Mouse (Mus musculus) limb, embryonic 12.5 days (tissue): ENCODE measurements around the gene Vwa3b. TPM values are rescaled to one million over a fixed set of nuclear protein-coding genes. Genes with fewer than 3 reads are reported as not detected.

ENCODE experiments used
- ATAC-seq: fragments of 200-750 bp; cut with Nextera tagmentation; 2 replicates; pipeline ENCODE4 v1.8.0; 2017; ENCODE audit warnings: low read depth, moderate TSS enrichment; ENCODE audit not compliant: insufficient number of reproducible peaks, insufficient read depth, low FRiP score, low TSS enrichment
- H3K27ac ChIP-seq: fragments of 300-500 bp; sonication (generic); 2 replicates; pipeline ENCODE4 v1.5.1; 2016; ENCODE audit warnings: mild to moderate bottlenecking, moderate library complexity
- H3K27me3 ChIP-seq: fragments of 300-500 bp; sonication (generic); 2 replicates; pipeline ENCODE4 v1.6.1; 2016; ENCODE audit warnings: mild to moderate bottlenecking, moderate library complexity
- H3K36me3 ChIP-seq: fragments of 300-500 bp; sonication (generic); 2 replicates; pipeline ENCODE4 v1.6.1; 2016; ENCODE audit warnings: mild to moderate bottlenecking, moderate library complexity
- H3K4me1 ChIP-seq: fragments of 300-500 bp; sonication (generic); replicated peaks from 2 replicates; pipeline ENCODE4 v1.6.1; 2016
- H3K4me2 ChIP-seq: fragments of 300-500 bp; sonication (generic); 2 replicates; pipeline ENCODE4 v1.6.1; 2016; ENCODE audit warnings: mild to moderate bottlenecking, moderate library complexity
- H3K4me3 ChIP-seq: fragments of 300-500 bp; sonication (generic); replicated peaks from 2 replicates; pipeline ENCODE4 v1.5.1; 2016; ENCODE audit warnings: mild to moderate bottlenecking
- H3K9ac ChIP-seq: fragments of 300-500 bp; sonication (generic); replicated peaks from 2 replicates; pipeline ENCODE4 v1.6.1; 2016; ENCODE audit warnings: mild to moderate bottlenecking, moderate library complexity
- H3K9me3 ChIP-seq: fragments of 300-500 bp; sonication (generic); 2 replicates; pipeline ENCODE4 v1.6.1; 2016; ENCODE audit warnings: mild to moderate bottlenecking, moderate library complexity
- WGBS: fragments of 180-500 bp; shearing (Covaris S2); methylation state at CpG from one replicate; pipeline ENCODE4 v1.1.7; 2016; 5-methylcytosine and 5-hydroxymethylcytosine counted together
- polyA plus RNA-seq: library from polyadenylated mRNA; unstranded; fragments of >200 nt; fragmentation: Nextera tagmentation; extraction: Ambion mirVana; gene quantifications from 2 replicates; pipeline ENCODE4 v1.2.1, GENCODE M21; 2016

Gene Vwa3b
- polyA plus RNA-seq, 1 experiment from 2014 or later, result 1.3 TPM

DNA sequence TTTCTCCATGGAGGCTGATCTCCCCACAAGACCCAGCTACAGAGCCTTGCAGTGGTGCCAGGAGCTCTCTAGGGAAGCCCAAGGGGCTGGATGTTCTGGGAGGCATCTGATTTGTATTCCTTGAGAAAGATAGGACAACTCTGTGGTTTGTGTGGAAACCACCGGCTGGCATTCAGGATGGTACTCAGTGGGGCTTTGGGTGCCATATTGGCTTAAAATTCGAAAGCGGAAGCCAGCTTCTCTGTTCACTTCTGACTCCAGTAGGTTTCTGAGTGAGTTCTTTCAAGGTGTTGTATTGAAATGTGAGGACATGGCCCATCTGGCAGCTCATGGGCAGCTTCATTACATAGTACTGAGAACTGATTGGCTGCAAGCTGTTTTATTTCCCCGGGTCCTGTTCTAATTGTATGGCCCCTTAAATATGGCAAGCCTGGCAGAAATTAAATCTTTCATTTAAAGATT, 71.7 kb downstream of the Vwa3b start:
- H3K36me3 ChIP-seq, result no peaks in the 10 kb centered on the region
- H3K4me2 ChIP-seq, result no peak overlapping the region; the same call in 1 of the 2 replicates
- no peak overlapping the region for H3K4me3 ChIP-seq
- H3K4me1 ChIP-seq, result peaks cover 13% of the 10 kb centered on the region
- peak overlapping the region; percentile 35; the same call in 1 of the 2 replicates for H3K27ac ChIP-seq
- ATAC-seq, result no peak
- H3K27me3 ChIP-seq, result no peaks in the 10 kb centered on the region
- no peak overlapping the region for H3K9ac ChIP-seq
- H3K9me3 ChIP-seq, result no peaks in the 10 kb centered on the region
- 87% methylated on average over 4 of the region's 4 CpGs for WGBS

DNA sequence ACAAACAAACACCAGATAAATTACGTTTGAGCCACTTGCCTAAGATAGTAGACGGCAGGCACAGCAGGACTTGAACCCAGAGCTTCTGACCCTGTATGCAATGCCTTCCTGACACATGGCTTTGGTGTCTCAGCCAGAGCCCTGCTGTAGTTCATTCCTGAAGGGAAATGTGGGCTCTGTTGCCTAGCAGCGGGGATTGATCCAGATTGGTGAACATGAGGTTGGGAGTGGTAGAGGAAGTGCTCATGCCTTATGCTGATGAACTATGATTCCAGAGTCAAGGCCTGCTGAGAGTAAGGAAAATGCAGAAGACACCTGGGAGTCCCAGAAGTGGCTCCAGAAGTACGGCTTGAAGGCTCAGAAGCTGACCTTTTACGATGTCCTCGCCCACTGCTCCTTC, 74.0 kb downstream of the Vwa3b start:
- ATAC-seq, result no peak
- Histone ChIP-seq H3K27me3 (no peaks in the 10 kb centered on the region), H3K4me2 (no peak overlapping the region), H3K36me3 (no peaks in the 10 kb centered on the region), H3K4me3 (no peak overlapping the region), H3K9me3 (no peaks in the 10 kb centered on the region), H3K27ac (no peak overlapping the region), H3K9ac (no peak overlapping the region), H3K4me1 (peaks cover 13% of the 10 kb centered on the region)
- 84% methylated on average over 6 of the region's 6 CpGs for WGBS

DNA sequence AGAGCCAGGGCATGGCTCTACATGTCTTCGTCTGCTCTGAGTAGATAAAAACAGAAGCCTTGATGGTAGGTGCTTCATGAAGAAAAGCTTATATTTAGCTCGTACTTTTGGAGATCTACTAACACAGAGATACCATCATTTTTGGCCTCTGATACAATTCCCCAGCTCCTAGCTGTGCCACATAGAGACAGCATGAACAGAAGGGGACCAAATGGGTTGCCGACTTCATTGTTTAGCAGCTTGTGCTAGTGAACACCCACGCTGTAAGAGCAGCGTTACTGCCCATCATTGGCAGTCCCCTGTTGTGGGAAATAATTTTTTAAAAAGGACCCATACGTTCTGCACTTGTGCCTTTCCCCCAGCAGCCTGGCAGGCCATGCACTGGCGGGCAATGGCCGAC, 74.6 kb downstream of the Vwa3b start:
- H3K27me3 ChIP-seq, result no peaks in the 10 kb centered on the region
- no peak for ATAC-seq
- no peaks in the 10 kb centered on the region for H3K9me3 ChIP-seq
- WGBS, result 88% methylated on average over 8 of the region's 8 CpGs
- H3K4me2 ChIP-seq, result no peak overlapping the region
- no peak overlapping the region for H3K27ac ChIP-seq
- no peaks in the 10 kb centered on the region for H3K36me3 ChIP-seq
- H3K4me3 ChIP-seq, result no peak overlapping the region
- no peak overlapping the region for H3K9ac ChIP-seq
- peaks cover 13% of the 10 kb centered on the region for H3K4me1 ChIP-seq

DNA sequence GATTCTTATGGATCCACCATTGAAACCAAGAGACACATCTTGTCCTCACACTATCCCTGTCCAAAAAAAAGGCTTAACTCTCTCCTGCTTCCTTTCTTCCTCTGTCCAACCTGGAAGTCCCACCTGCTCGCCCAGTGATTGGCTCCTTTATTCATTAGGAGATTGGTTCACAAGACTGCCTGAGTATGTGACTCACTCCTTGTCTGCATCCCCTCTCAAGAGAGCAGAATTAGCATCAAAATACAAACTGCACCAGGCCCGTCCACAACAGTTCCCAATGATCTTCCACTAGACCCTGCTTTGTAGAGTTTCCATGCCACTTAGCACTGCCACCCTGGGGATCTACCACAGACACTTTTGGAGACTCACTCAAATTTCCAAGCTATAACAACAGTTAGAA, 75.3 kb downstream of the Vwa3b start:
- ATAC-seq, result no peak
- Histone ChIP-seq H3K9me3 (no peaks in the 10 kb centered on the region), H3K27ac (no peak overlapping the region), H3K27me3 (no peaks in the 10 kb centered on the region), H3K36me3 (no peaks in the 10 kb centered on the region), H3K4me2 (no peak overlapping the region), H3K4me3 (no peak overlapping the region), H3K9ac (no peak overlapping the region), H3K4me1 (peaks cover 13% of the 10 kb centered on the region)
- 78% methylated on average over 2 of the region's 2 CpGs for WGBS

DNA sequence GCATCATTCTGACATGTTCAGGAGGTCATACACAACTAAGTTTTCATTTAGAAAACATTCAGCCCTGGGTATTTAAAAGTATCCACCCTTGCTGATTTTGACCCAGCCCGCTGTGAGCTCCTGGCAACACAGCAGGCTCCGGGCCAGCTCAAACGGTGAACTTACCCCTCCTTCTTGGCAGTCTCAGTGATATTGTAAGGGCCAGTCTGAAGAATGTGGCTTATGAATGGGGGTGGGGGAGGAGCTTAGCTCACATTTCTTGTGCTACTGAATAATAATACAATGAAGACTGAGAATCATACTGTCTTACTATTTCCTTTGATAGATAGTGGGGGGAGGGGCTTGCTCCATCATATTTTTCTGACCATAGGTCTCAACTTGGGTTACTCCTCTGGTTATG, 78.8 kb downstream of the Vwa3b start:
- Histone ChIP-seq H3K9ac (no peak overlapping the region), H3K4me3 (no peak overlapping the region), H3K9me3 (no peaks in the 10 kb centered on the region), H3K4me1 (no peaks in the 10 kb centered on the region), H3K27me3 (no peaks in the 10 kb centered on the region), H3K4me2 (no peak overlapping the region), H3K36me3 (no peaks in the 10 kb centered on the region), H3K27ac (no peak overlapping the region)
- WGBS, result 71% methylated on average over 3 of the region's 3 CpGs
- ATAC-seq, result no peak

DNA sequence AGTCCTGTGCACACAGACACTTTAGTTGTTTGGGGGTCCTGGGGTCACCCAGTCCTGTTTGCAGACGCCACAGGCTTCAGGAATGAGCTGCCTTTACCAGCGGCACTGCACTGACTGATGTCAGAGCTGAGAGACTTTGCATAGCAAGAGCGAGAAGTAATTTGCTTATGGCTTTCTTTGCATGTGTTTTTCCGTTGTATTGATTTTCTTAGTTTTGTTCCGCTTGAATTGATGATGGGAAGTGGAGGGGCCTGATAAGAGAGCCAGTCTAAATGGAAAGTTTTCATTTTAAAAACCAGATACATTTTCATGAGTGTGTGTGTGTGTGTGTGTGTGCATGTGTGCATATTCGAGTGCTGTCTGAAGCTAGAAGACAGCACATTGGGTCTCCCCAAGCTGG, 87.4 kb downstream of the Vwa3b start:
- H3K27ac ChIP-seq, result no peak overlapping the region
- H3K4me2 ChIP-seq, result no peak overlapping the region
- H3K9me3 ChIP-seq, result no peaks in the 10 kb centered on the region
- no peak for ATAC-seq
- no peaks in the 10 kb centered on the region for H3K27me3 ChIP-seq
- H3K4me1 ChIP-seq, result no peaks in the 10 kb centered on the region
- H3K9ac ChIP-seq, result no peak overlapping the region
- WGBS, result 74% methylated on average over 6 of the region's 6 CpGs
- H3K36me3 ChIP-seq, result no peaks in the 10 kb centered on the region
- H3K4me3 ChIP-seq, result no peak overlapping the region

DNA sequence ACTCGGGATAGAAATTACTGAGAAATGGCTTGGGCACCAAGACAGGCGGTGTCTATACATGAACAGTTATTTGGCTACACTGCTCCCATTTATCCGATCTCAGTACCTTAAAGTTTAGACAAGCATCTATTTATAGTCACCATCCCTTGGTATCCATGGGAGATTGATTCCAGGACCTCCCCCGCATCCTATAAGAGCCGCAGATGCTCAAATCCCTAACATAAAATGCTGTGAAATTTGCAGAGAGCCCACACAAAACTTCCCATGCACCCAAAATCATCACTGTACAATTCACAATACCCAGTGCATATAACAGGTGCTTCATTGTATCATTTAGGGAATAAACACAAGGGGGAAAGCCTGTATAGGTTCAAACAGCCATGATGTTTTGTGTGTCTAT, 89.5 kb downstream of the Vwa3b start:
- Histone ChIP-seq H3K27me3 (no peaks in the 10 kb centered on the region), H3K4me1 (no peaks in the 10 kb centered on the region), H3K9ac (no peak overlapping the region), H3K27ac (no peak overlapping the region), H3K4me3 (no peak overlapping the region), H3K9me3 (no peaks in the 10 kb centered on the region), H3K4me2 (no peak overlapping the region), H3K36me3 (no peaks in the 10 kb centered on the region)
- WGBS, result 85% methylated on average over 5 of the region's 5 CpGs
- ATAC-seq, result no peak

DNA sequence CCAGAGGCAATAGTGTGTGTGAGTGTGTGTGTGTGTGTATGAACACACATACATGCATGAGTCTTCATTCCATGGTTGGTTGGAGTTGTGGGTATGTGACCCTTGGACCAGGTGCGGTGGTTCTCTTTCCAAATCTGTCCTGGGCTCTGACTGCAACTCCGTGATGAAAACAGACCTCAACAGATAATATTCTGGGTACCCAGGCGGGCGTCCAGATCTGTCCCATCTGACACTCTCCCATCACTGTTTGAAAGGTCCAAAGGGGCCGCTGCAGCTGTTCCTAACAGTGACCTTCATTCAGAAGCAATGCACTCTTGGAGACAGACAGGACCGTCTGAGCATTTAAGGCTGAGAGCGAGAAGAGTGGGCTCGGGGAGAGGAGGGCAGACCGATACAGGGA, 90.2 kb downstream of the Vwa3b start:
- H3K4me2 ChIP-seq, result no peak overlapping the region
- no peaks in the 10 kb centered on the region for H3K9me3 ChIP-seq
- no peaks in the 10 kb centered on the region for H3K27me3 ChIP-seq
- no peaks in the 10 kb centered on the region for H3K36me3 ChIP-seq
- no peak for ATAC-seq
- H3K27ac ChIP-seq, result no peak overlapping the region
- H3K4me1 ChIP-seq, result peaks cover under 1% of the 10 kb centered on the region; the same call in 1 of the 2 replicates
- 82% methylated on average over 9 of the region's 9 CpGs for WGBS
- no peak overlapping the region for H3K9ac ChIP-seq
- H3K4me3 ChIP-seq, result no peak overlapping the region

DNA sequence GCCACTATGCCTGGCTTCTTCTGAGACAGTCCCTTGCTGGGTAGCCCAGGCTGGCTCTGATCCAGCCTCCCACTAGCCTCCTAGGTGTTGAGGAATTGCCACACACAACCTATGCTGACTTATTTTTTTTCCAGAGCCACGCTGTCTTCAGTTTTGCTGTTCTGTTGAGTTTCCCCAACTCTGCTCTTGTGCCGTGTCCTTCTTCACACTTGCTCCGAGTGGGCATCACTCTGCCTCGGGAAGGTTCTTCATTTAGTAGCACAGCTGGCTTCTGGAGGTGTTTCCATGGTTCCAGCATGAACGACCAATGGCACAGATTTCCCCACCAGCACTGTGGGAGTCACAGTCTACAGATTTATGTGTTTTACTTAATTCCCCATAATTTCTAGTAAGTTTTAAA, 91.6 kb downstream of the Vwa3b start:
- no peak overlapping the region for H3K4me2 ChIP-seq
- H3K4me1 ChIP-seq, result peaks cover 9% of the 10 kb centered on the region
- H3K9me3 ChIP-seq, result no peaks in the 10 kb centered on the region
- no peak overlapping the region for H3K9ac ChIP-seq
- no peak for ATAC-seq
- no peak overlapping the region for H3K27ac ChIP-seq
- no peak overlapping the region for H3K4me3 ChIP-seq
- no peaks in the 10 kb centered on the region for H3K27me3 ChIP-seq
- H3K36me3 ChIP-seq, result no peaks in the 10 kb centered on the region
- 76% methylated on average over 5 of the region's 5 CpGs for WGBS

DNA sequence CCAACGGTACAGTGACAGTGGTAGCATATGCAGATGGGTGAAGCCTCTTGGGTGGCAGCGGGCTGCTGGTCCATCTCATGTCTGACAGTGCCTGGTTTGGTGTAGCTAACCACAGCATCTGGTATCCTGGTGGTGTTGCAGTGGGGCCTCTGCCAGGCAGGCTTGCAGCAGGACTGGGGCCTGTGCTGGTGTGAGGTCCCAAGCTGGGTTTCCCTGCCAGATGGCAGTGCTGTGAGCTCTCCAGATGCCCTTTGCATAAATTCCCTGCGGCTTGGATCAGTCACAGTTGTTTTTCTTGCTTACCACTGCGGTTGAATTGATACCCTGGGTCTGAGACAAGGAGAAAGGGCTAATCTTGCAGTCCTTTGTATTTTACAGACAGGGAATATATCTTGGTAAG, 95.9 kb downstream of the Vwa3b start:
- Histone ChIP-seq H3K36me3 (no peaks in the 10 kb centered on the region), H3K27ac (peak overlapping the region; percentile 73), H3K4me1 (peaks cover 15% of the 10 kb centered on the region), H3K27me3 (no peaks in the 10 kb centered on the region), H3K9me3 (no peaks in the 10 kb centered on the region), H3K4me3 (no peak overlapping the region), H3K9ac (no peak overlapping the region), H3K4me2 (no peak overlapping the region)
- ATAC-seq, result peak; percentile 72; the same call in 1 of the 2 replicates
- WGBS, result 28% methylated on average over 4 of the region's 4 CpGs

DNA sequence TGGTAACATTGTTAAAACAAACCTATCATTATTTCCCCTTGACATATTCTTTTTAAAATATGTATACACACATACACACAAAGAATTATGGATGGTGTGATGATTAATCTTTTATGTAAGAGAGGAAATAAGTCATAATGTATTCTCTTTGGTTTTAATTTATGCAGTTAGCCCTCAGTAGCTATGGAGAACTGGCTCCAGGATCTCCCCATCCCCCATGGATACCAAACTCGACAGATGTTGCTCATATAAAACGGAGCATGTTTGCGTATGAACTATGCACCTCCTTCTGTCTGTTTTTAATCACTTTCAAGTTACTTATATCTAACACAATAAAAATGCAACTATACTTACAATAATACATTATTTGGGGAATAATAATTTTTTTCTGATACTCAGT, 96.4 kb downstream of the Vwa3b start:
- ATAC-seq, result no peak
- no peaks in the 10 kb centered on the region for H3K27me3 ChIP-seq
- no peak overlapping the region for H3K4me3 ChIP-seq
- no peaks in the 10 kb centered on the region for H3K36me3 ChIP-seq
- H3K27ac ChIP-seq, result no peak overlapping the region
- 24% methylated on average over 3 of the region's 3 CpGs for WGBS
- H3K4me2 ChIP-seq, result no peak overlapping the region
- peaks cover 15% of the 10 kb centered on the region for H3K4me1 ChIP-seq
- H3K9me3 ChIP-seq, result no peaks in the 10 kb centered on the region
- H3K9ac ChIP-seq, result no peak overlapping the region

DNA sequence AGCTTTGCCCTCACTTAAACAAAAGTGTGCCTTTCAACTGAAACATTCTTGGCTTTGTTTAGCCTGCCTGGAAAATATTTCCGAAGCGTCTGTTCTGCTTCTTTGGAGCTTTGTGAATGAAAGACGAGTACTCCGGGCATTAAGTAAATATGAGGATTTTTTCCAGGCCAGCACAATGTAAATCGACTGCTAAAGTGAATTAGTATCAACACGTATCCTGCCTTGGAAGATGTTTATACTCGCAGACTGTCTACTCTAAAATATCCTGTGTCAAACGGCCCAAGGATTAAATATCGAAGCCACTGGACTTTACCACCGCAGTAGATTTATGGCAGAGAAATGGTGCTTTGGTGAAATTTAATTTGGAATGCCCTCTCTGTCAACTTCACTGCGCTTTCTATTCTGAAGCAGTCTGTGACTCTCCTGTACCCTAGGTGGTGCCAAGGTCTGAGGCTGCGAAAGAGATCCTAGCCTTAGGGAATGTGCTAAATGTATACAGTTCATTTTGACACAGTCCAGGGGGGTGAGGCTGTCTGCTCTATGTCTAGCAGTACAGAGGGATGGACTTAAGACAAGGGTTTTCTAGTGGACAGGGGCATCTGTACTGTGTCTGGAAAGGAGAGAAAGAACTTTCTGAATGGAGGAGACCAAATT, 98.4 kb downstream of the Vwa3b start:
- no peaks in the 10 kb centered on the region for H3K36me3 ChIP-seq
- no peak overlapping the region for H3K27ac ChIP-seq
- no peak overlapping the region for H3K9ac ChIP-seq
- H3K4me2 ChIP-seq, result no peak overlapping the region
- peaks cover 15% of the 10 kb centered on the region for H3K4me1 ChIP-seq
- no peak overlapping the region for H3K4me3 ChIP-seq
- ATAC-seq, result no peak
- 76% methylated on average over 12 of the region's 12 CpGs for WGBS
- H3K27me3 ChIP-seq, result no peaks in the 10 kb centered on the region
- no peaks in the 10 kb centered on the region for H3K9me3 ChIP-seq
